Mouse (Mus musculus) ES-E14 (cell line): ENCODE measurements around the gene Vps11. TPM values are rescaled to one million over a fixed set of nuclear protein-coding genes. Genes with fewer than 3 reads are reported as not detected.
A peak's percentile ranks its signal among the peaks of the same experiment; 100 is the strongest.
"Not testable (repeated sequence)": the region's sequence is repeated elsewhere in the genome, so short reads cannot be mapped to it uniquely, and the experiment has no call there.

Source experiments
- DNase-seq: peaks from one replicate; pipeline ENCODE4 v3.0.0-alpha.2; 2013; ENCODE audit warnings: low read depth, low spot score
- H3K27ac ChIP-seq: 2 replicates; pipeline ENCODE4 v1.5.1; 2012; ENCODE audit warnings: low read depth, mild to moderate bottlenecking, low read length, moderate library complexity, mixed read lengths; ENCODE audit not compliant: poor library complexity, insufficient read depth, severe bottlenecking
- H3K36me3 ChIP-seq: 2 replicates; pipeline ENCODE4 v1.6.1; 2012; ENCODE audit warnings: mild to moderate bottlenecking, low read length, moderate library complexity, mixed read lengths; ENCODE audit not compliant: control insufficient read depth, poor library complexity, insufficient read depth, severe bottlenecking
- H3K4me1 ChIP-seq, 2 experiments: fragments of 150-350 bp in 1 of 2; sonication (generic) in 1 of 2; 2 replicates each; pipeline ENCODE4 v1.6.1; 2012; ENCODE audit warnings: low read length in 2 of 2, mild to moderate bottlenecking in 1 of 2, mixed read lengths in 1 of 2; ENCODE audit not compliant: control insufficient read depth in 2 of 2, insufficient read depth in 2 of 2, poor library complexity in 1 of 2
- H3K4me3 ChIP-seq, 2 experiments: fragments of 150-350 bp in 1 of 2; sonication (generic) in 1 of 2; 2 replicates each; pipeline ENCODE4 v1.5.1; 2012; ENCODE audit warnings: low read length in 2 of 2, low read depth in 1 of 2, mild to moderate bottlenecking in 1 of 2, mixed read lengths in 1 of 2; ENCODE audit not compliant: insufficient read depth in 1 of 2, poor library complexity in 1 of 2, severe bottlenecking in 1 of 2
- H3K9ac ChIP-seq: 2 replicates; pipeline ENCODE4 v1.6.1; 2012; ENCODE audit warnings: low read depth, mild to moderate bottlenecking, low read length, mixed read lengths; ENCODE audit not compliant: poor library complexity, insufficient read depth, severe bottlenecking
- H3K9me3 ChIP-seq: fragments of 150-350 bp; sonication (generic); 2 replicates; pipeline ENCODE4 v1.6.1; 2012; ENCODE audit warnings: low read depth, mild to moderate bottlenecking, low read length; ENCODE audit not compliant: control insufficient read depth, insufficient read depth
- CHD2 ChIP-seq: IDR thresholded peaks from 2 replicates; pipeline ENCODE4 v1.6.1; 2014; ENCODE audit warnings: mild to moderate bottlenecking, low read depth, low read length, inconsistent platforms
- HCFC1 ChIP-seq: IDR thresholded peaks from 2 replicates; pipeline ENCODE4 v1.6.1; 2012; ENCODE audit warnings: low read length, inconsistent platforms, borderline replicate concordance; ENCODE audit not compliant: insufficient read depth
- MAFK ChIP-seq: IDR thresholded peaks from 2 replicates; pipeline ENCODE4 v1.6.1; 2014; ENCODE audit warnings: mild to moderate bottlenecking, low read depth, low read length, inconsistent platforms; ENCODE audit not compliant: insufficient read depth
- ZC3H11A ChIP-seq: IDR thresholded peaks from 2 replicates; pipeline ENCODE4 v1.6.1; 2012; ENCODE audit warnings: low read depth, mild to moderate bottlenecking, inconsistent platforms, low read length, borderline replicate concordance
- ZNF384 ChIP-seq: IDR thresholded peaks from 2 replicates; pipeline ENCODE4 v1.6.1; 2012; ENCODE audit warnings: low read depth, low read length, inconsistent platforms
- in situ Hi-C, 2 experiments: fragments of 600-800 bp; cut with MboI; formaldehyde crosslinking; loops; one replicate each; pipeline ENCODE4 v1.15.1; 2025; ENCODE audit warnings: low sequenced_read_pairs in 2 of 2, inconsistent platforms in 1 of 2; ENCODE audit not compliant: unreplicated experiment in 2 of 2
- total RNA-seq: library from RNA; depleted of rRNA; stranded (reverse); fragments of 300-350 nt; gene quantifications from 2 replicates; pipeline ENCODE4 v1.2.3, GENCODE M21; 2012; rRNA removed

The Vps11 gene
- 35.0 and 35.8 TPM in 2 replicates for total RNA-seq

- TF ChIP-seq HCFC1 (peak; percentile 84), MAFK (no peak), ZC3H11A (no peak)
- Histone ChIP-seq H3K4me3 (peak within 1 kb of the TSS; percentile 84 to 98), H3K9me3 (no peaks in the 10 kb centered on the region), H3K27ac (peak within 1 kb of the TSS; percentile 46; the same call in 1 of the 2 replicates), H3K9ac (peak within 1 kb of the TSS; percentile 95), H3K4me1 (no peaks in the 10 kb centered on the region; a peak in 1 of 4 replicates), H3K36me3 (peaks cover 17% of the 10 kb centered on the region)
- in situ Hi-C loops = no loop called here
- peak; percentile 96 for DNase-seq
Measured at GRCm38 (mm10) chr9:44361190-44361917, at the start of gene Vps11. TSS of gene Vps11 (minus strand) at chr9:44361670.

GRCm38 (mm10) chr9:44410647-44411336, 49.3 kb upstream of the Vps11 start:
- no peak for DNase-seq
- no peak overlapping the region for H3K9ac ChIP-seq
- no peak overlapping the region for H3K4me3 ChIP-seq
- peaks cover 36% of the 10 kb centered on the region for H3K36me3 ChIP-seq
- H3K27ac ChIP-seq = no peak overlapping the region
- no peaks in the 10 kb centered on the region; a peak in 2 of 4 replicates for H3K4me1 ChIP-seq
- H3K9me3 ChIP-seq = no peaks in the 10 kb centered on the region
- no peak for TF ChIP-seq ZNF384
- 0 out of 2 replicates have a peak, but pooled peaks have one; percentile 40 for TF ChIP-seq CHD2
- TF ChIP-seq HCFC1 = no peak
- TF ChIP-seq ZC3H11A = no peak
- TF ChIP-seq MAFK = no peak
- in situ Hi-C loops = no loop called here

GRCm38 (mm10) chr9:44408693-44409092, 47.2 kb upstream of the Vps11 start:
- H3K27ac ChIP-seq, H3K9me3 ChIP-seq, H3K4me1 ChIP-seq, DNase-seq, in situ Hi-C loops: not testable (repeated sequence)
- H3K36me3 ChIP-seq = peaks cover 42% of the 10 kb centered on the region
- H3K9ac ChIP-seq = peak overlapping the region; percentile 98; the same call in 1 of the 2 replicates
- H3K4me3 ChIP-seq = peak overlapping the region; percentile 84 to 95

GRCm38 (mm10) chr9:44407752-44408097, 46.3 kb upstream of the Vps11 start:
- H3K9me3 ChIP-seq = no peaks in the 10 kb centered on the region
- no peak for TF ChIP-seq HCFC1
- TF ChIP-seq CHD2 = peak; percentile 6; the same call in 1 of the 2 replicates
- H3K36me3 ChIP-seq = peaks cover 36% of the 10 kb centered on the region
- in situ Hi-C loops = no loop called here
- peak overlapping the region; percentile 98 for H3K9ac ChIP-seq
- H3K4me3 ChIP-seq = peak overlapping the region; percentile 84 to 95
- H3K4me1 ChIP-seq = peaks cover 0 to 3% of the 10 kb centered on the region in 2 experiments; a peak in 2 of 4 replicates
- peak overlapping the region; percentile 92 for H3K27ac ChIP-seq
- DNase-seq = no peak
